Mouse (Mus musculus): ENCODE measurements around the gene Mtor. TPM values are rescaled to one million over a fixed set of nuclear protein-coding genes. Genes with fewer than 3 reads are reported as not detected.
A peak's percentile ranks its signal among the peaks of the same experiment; 100 is the strongest.

Mtor gene
- polyA plus RNA-seq (2015; fragmentation: Nextera tagmentation; extraction: Ambion mirVana): 14.7 and 15.4 TPM in 2 replicates

DNA sequence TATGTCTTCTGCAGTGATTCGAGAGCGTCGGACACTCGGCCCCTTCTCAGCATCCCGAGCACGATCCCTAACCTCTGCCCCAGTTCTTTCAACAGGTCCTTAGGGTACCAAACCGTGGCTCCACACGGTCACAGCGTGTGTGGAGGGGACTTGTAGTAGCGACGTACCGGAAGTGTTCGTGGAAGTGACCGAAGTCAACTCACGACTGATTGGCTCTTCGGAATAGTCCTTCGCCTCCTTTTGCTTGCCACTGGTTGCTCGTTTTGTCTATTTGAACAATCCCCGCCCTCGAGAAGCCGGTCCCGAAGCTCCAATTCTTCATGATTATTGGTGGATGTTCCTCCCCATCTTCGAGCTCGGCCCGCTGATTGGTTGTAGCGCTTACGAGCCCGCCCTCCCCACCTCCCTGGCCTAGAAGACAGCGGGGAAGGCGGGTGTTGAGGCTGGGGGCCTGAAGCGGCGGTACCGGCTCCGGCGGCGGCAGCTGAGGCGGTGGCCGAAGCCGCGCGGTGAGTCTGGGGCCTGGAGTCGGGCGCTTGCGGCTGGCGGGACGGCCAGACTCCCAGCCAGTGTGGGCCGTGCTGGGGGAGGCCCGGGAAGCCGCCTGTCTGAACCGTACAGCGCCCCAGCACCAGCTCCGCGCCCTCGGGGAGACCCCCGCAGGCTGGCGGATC lies at the start of gene Mtor:
Gene Mtor (plus strand): TSS at position 433 of the 674 bp plus-strand sequence.
- 0% methylated on average over 48 of the region's 56 CpGs for WGBS

DNA sequence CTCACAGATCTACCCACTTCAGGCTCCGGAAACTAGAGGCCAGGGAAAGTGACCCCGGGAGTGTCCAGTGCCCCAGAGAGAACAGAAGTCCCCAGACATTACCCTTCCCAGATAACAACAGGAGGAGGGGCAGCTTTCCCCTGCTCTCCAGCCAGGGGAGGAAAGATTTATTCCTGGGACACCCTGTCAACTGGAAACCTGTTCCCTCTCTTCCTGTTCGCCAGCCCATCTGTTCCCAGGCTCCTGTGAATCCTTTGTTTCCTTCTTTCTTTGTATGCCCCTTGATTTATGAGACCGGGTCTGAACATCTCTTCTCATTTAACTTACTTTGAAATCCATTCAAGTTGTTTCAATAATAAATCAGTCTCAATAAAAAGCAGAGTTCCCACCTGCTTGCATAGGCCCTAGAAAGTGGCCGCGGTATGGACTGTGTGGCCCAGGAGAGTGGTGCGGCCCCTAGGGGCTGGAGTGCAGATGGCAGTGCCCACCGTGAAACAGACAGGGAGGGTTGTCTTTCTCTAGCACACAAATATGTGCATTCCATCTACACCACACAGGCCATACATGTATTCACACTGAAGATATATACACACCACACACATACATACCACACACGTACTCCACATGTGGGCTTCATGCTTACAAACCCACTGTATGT lies 48.8 kb upstream of the Mtor start:
- Histone ChIP-seq H3K4me1 (replicated peaks; ENCODE audit: control insufficient read depth, insufficient read depth) (no peaks in the 10 kb centered on the region), H3K36me3 (ENCODE audit: control insufficient read depth, insufficient read depth, low read length) (no peaks in the 10 kb centered on the region), H3K27me3 (ENCODE audit: control insufficient read depth, insufficient read depth, low read length) (no peaks in the 10 kb centered on the region), H3K4me3 (ENCODE audit: low read depth, low read length) (no peak overlapping the region), H3K4me2 (replicated peaks; ENCODE audit: low read depth) (no peak overlapping the region), H3K9me3 (ENCODE audit: control insufficient read depth, low read length) (no peaks in the 10 kb centered on the region), H3K9ac (ENCODE audit: low read length) (no peak overlapping the region), H3K27ac (replicated peaks) (no peak overlapping the region)
- TF ChIP-seq CTCF (IDR thresholded peaks at IDR 0.05; ENCODE audit: low read depth) (0 out of 2 replicates have a peak, but pooled peaks have one; percentile 5), EP300 (optimal IDR thresholded peaks at IDR 0.05) (no peak)
- ATAC-seq (ENCODE audit: low FRiP score, low TSS enrichment) (no peak), DNase-seq (ENCODE audit: low spot score) (no peak)
- 61% methylated on average over 9 of the region's 9 CpGs for WGBS

More for the DNA sequence above, at the start of gene Mtor:
- H3K4me3 ChIP-seq (ENCODE audit: low read depth, low read length): peak within 1 kb of the TSS; percentile 92
- H3K4me1 ChIP-seq (replicated peaks; ENCODE audit: control insufficient read depth, insufficient read depth): peaks cover 9% of the 10 kb centered on the region
- H3K9ac ChIP-seq (ENCODE audit: low read length): peak within 1 kb of the TSS; percentile 89
- peak within 1 kb of the TSS; percentile 75 for H3K27ac ChIP-seq (replicated peaks)
- H3K9me3 ChIP-seq (ENCODE audit: control insufficient read depth, low read length): no peaks in the 10 kb centered on the region
- peak within 1 kb of the TSS; percentile 80 for H3K4me2 ChIP-seq (replicated peaks; ENCODE audit: low read depth)
- H3K27me3 ChIP-seq (ENCODE audit: control insufficient read depth, insufficient read depth, low read length): no peaks in the 10 kb centered on the region
- TF ChIP-seq EP300 (optimal IDR thresholded peaks at IDR 0.05) (no peak), CTCF (IDR thresholded peaks at IDR 0.05; ENCODE audit: low read depth) (0 out of 2 replicates have a peak, but pooled peaks have one; percentile 4)
- ATAC-seq (ENCODE audit: low FRiP score, low TSS enrichment): peak; percentile 96
- peak; percentile 94 for DNase-seq (ENCODE audit: low spot score)
- H3K36me3 ChIP-seq (ENCODE audit: control insufficient read depth, insufficient read depth, low read length): peaks cover 5% of the 10 kb centered on the region; the same call in 1 of the 2 replicates

DNA sequence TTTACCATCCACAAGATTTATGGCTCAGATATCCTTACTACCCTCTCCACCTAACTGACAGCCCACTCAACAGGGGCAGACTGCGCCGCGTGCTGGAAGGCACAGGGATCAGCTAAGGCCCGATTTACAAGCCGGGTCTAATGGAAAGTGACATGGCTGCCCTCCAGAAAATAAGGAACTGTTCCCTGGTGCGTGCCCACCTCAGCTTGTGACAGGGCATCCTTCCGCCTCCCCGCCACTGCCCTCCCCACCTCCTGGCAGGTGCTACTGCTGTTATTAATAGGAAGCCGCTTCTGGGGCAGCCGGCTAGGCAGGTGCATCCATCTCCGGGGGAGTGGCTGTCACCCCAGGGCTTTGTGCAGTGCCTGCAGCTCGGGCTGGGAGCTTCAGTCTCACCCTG lies 45.0 kb upstream of the Mtor start:
- DNase-seq (ENCODE audit: low spot score) (no peak), ATAC-seq (ENCODE audit: low FRiP score, low TSS enrichment) (no peak)
- TF ChIP-seq CTCF (IDR thresholded peaks at IDR 0.05; ENCODE audit: low read depth): no peak
- TF ChIP-seq EP300 (optimal IDR thresholded peaks at IDR 0.05): no peak
- Histone ChIP-seq H3K9ac (ENCODE audit: low read length) (no peak overlapping the region), H3K9me3 (ENCODE audit: control insufficient read depth, low read length) (no peaks in the 10 kb centered on the region), H3K27ac (replicated peaks) (no peak overlapping the region), H3K4me1 (replicated peaks; ENCODE audit: control insufficient read depth, insufficient read depth) (no peaks in the 10 kb centered on the region), H3K4me2 (replicated peaks; ENCODE audit: low read depth) (no peak overlapping the region), H3K27me3 (ENCODE audit: control insufficient read depth, insufficient read depth, low read length) (no peaks in the 10 kb centered on the region), H3K4me3 (ENCODE audit: low read depth, low read length) (no peak overlapping the region), H3K36me3 (ENCODE audit: control insufficient read depth, insufficient read depth, low read length) (no peaks in the 10 kb centered on the region)
- 20% methylated on average over 12 of the region's 12 CpGs for WGBS

- Histone ChIP-seq H3K4me2 (replicated peaks; ENCODE audit: low read depth) (no peak overlapping the region), H3K4me1 (replicated peaks; ENCODE audit: control insufficient read depth, insufficient read depth) (no peaks in the 10 kb centered on the region), H3K9me3 (ENCODE audit: control insufficient read depth, low read length) (no peaks in the 10 kb centered on the region), H3K27me3 (ENCODE audit: control insufficient read depth, insufficient read depth, low read length) (no peaks in the 10 kb centered on the region), H3K36me3 (ENCODE audit: control insufficient read depth, insufficient read depth, low read length) (no peaks in the 10 kb centered on the region), H3K4me3 (ENCODE audit: low read depth, low read length) (no peak overlapping the region), H3K27ac (replicated peaks) (no peak overlapping the region), H3K9ac (ENCODE audit: low read length) (no peak overlapping the region)
- ATAC-seq (ENCODE audit: low FRiP score, low TSS enrichment): no peak
- 18% methylated on average over 11 of the region's 11 CpGs for WGBS
- no peak for TF ChIP-seq EP300 (optimal IDR thresholded peaks at IDR 0.05)
- TF ChIP-seq CTCF (IDR thresholded peaks at IDR 0.05; ENCODE audit: low read depth): no peak
- DNase-seq (ENCODE audit: low spot score): no peak
These were observed 43.7 kb upstream of the Mtor start for GRCm38 (mm10) chr4:148404748-148405147.

DNA sequence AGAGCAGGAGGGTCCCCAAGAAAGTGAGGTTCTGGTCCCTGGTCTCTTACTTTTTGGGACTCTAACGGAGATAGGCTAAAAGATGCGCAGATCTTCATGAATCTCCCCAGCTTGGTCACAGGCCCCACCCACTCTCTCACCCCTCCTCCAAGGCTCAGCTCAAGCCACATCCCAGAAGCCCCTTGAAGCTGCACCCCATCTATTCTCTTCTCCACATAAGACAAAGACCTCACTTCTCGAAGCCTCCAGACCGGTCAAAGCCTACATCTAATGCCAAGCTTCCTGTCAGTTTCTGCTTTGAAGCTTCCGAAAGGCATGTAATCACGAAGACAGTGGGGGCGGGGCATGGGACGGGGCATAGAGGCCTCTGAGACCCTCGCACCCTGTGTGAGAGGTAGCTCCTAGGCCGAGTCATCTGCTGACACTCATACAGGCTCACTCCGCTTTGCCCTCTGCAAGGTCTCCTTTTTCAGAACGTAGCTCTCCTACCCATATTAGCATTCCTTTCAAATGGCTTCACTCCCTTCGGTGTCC lies 43.1 kb upstream of the Mtor start:
- no peaks in the 10 kb centered on the region for H3K27me3 ChIP-seq (ENCODE audit: control insufficient read depth, insufficient read depth, low read length)
- H3K4me2 ChIP-seq (replicated peaks; ENCODE audit: low read depth): no peak overlapping the region
- WGBS: 17% methylated on average over 13 of the region's 13 CpGs

More for the DNA sequence above, 43.1 kb upstream of the Mtor start:
- Histone ChIP-seq H3K4me3 (ENCODE audit: low read depth, low read length) (no peak overlapping the region), H3K36me3 (ENCODE audit: control insufficient read depth, insufficient read depth, low read length) (no peaks in the 10 kb centered on the region), H3K27ac (replicated peaks) (no peak overlapping the region), H3K9me3 (ENCODE audit: control insufficient read depth, low read length) (no peaks in the 10 kb centered on the region), H3K4me1 (replicated peaks; ENCODE audit: control insufficient read depth, insufficient read depth) (no peaks in the 10 kb centered on the region), H3K9ac (ENCODE audit: low read length) (no peak overlapping the region)
- DNase-seq (ENCODE audit: low spot score): no peak
- TF ChIP-seq CTCF (IDR thresholded peaks at IDR 0.05; ENCODE audit: low read depth) (no peak), EP300 (optimal IDR thresholded peaks at IDR 0.05) (no peak)
- ATAC-seq (ENCODE audit: low FRiP score, low TSS enrichment): no peak
